Mouse (Mus musculus): ENCODE measurements around the gene Tmcc3.
"Not testable (repeated sequence)": the region's sequence is repeated elsewhere in the genome, so short reads cannot be mapped to it uniquely, and the experiment has no call there.

Tmcc3 gene

GRCm38 (mm10) chr10:94514506-94515178 lies 202.9 kb downstream of the Tmcc3 start:
- peak; percentile 70 to 79 for DNase-seq (ENCODE audit: low spot score in 2 of 2)

DNA sequence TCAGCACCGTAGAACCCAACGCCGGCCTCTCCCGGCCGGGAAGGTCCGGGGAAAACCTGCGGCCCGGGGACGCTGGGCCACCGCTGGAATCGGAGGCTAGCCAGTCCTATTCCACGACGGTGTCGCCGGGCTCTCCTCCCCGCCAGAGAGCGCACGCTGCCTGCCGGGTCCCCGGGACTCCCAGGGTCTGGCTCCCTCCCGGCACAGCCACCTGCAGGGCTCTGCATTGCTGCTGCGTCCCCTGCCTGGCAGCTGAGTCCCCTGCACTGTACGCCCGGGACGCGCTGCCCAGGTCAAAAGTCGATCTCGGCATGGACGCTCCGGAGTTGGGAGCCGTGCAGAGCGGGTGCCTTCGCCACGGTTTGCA lies 203.4 kb downstream of the Tmcc3 start:
- DNase-seq (ENCODE audit: low spot score in 2 of 2), result peak; percentile 67 to 73

GRCm38 (mm10) chr10:94515583-94515982 lies 203.8 kb downstream of the Tmcc3 start:
- no peak for DNase-seq (ENCODE audit: low spot score in 2 of 2)

DNA sequence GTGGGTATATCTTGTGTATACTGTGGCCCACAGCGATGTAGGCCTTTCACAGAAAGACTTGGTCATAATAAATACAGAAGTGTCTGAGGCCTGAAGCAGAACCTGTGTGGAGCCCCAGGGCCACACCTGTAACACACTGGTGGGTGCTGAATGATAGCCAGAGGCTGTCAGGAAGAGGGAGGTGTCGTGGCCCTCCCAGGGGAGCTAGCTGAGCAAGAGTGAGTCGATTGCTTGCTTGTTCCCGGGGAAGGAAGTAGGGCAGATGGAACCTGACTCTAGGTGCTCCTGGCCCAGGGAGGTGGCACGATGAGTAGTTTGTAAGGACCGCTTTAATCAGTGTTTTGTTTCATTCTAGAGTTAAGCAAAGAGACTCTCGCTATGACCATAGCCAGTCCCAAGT lies 208.1 kb downstream of the Tmcc3 start:
- no peak for DNase-seq (ENCODE audit: low spot score in 2 of 2)

DNA sequence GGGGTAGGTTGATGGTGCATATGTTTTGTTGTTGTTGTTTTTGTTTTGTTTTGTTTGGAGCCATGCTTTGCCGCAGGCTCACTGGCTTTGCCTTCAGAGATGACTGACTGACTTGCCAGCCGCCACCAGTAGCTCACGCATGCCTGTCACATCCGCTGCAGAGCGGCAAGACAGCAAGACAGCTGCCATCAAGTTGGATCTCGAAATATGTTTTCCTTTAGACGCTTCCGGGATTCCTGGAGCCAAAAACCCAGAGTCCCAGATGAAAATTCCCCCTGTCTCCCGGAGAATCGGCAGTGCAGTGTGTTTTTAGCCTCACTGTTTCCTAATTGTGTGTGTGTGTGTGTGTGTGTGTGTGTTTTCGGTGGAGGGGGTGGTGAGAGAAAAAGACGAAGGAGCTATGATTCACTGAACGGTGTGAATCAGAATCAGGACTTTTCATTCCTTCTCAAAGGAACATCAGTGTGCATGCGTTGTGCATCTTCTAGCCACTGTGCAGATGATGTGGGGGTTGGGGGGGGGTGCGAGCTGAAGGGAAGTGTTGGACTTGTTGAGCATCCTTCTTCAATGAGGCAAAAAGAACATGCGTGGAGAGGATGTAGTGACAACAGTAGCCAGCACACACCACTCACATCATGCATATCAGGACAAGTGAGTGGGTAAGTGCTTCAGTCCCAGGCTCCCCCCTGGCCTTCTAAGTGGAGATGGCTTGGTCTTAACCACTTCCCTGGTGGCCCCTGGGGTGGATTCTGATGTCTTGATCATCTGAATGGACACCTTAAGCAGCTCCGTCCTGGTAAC lies 208.8 kb downstream of the Tmcc3 start:
- no peak for DNase-seq (ENCODE audit: low spot score in 2 of 2)

- no peak for DNase-seq (ENCODE audit: low spot score in 2 of 2)
These were observed 209.3 kb downstream of the Tmcc3 start for GRCm38 (mm10) chr10:94521107-94521401.

- no peak for DNase-seq (ENCODE audit: low spot score in 2 of 2)
These were observed 210.0 kb downstream of the Tmcc3 start for GRCm38 (mm10) chr10:94521776-94522175.

GRCm38 (mm10) chr10:94523297-94523696 lies 211.5 kb downstream of the Tmcc3 start:
- DNase-seq (ENCODE audit: low spot score in 2 of 2), result no peak

GRCm38 (mm10) chr10:94523711-94524156 lies 212.0 kb downstream of the Tmcc3 start:
- DNase-seq (ENCODE audit: low spot score in 2 of 2), result peak in 1 of 2 experiments; percentile 59

GRCm38 (mm10) chr10:94524966-94525365 lies 213.2 kb downstream of the Tmcc3 start:
- no peak for DNase-seq (ENCODE audit: low spot score in 2 of 2)

GRCm38 (mm10) chr10:94525784-94526183 lies 214.0 kb downstream of the Tmcc3 start:
- no peak for DNase-seq (ENCODE audit: low spot score in 2 of 2)

DNA sequence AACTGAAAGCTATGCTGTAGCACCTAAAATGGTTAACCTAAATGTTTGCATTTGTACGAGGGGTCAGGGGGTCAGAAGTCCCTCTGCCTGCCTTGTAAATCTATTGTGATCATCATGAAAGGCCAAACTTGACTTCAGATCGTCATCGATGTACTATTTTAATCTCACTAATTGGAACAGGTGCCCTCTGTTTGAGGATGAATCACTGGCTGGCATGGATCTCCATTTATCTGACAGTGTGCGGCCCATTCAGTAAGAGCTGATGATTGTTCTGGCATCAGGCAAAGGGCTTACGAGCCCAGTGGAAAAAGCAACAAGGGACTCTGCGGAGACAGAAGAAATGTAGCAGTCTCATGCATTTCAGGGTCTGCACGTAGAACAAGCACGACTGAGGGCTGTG lies 215.1 kb downstream of the Tmcc3 start:
- DNase-seq (ENCODE audit: low spot score in 2 of 2), result no peak

DNA sequence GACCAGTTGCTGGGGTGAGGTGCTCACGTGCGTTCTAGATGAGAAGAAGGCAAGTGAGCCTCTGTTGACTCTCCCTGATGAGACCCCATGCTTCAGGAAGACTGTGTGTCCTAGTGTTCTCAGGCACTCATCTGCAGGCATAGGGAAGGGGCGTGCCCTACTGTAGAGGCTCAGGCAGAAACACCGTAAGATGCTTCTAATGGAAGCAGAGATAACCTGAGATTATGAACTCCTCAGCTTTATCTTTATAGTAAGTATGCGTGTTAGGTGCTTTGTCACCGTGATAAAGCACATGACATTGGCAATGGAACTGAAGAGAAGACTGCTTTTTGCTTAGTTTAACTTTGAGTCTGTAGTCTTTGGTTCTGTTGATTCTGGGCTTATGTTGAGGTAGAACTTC lies 215.5 kb downstream of the Tmcc3 start:
- DNase-seq (ENCODE audit: low spot score in 2 of 2), result no peak

GRCm38 (mm10) chr10:94530079-94530478 lies 218.3 kb downstream of the Tmcc3 start:
- no peak for DNase-seq (ENCODE audit: low spot score in 2 of 2)

GRCm38 (mm10) chr10:94531482-94531881 lies 219.7 kb downstream of the Tmcc3 start:
- DNase-seq (ENCODE audit: low spot score in 2 of 2), result no peak

DNA sequence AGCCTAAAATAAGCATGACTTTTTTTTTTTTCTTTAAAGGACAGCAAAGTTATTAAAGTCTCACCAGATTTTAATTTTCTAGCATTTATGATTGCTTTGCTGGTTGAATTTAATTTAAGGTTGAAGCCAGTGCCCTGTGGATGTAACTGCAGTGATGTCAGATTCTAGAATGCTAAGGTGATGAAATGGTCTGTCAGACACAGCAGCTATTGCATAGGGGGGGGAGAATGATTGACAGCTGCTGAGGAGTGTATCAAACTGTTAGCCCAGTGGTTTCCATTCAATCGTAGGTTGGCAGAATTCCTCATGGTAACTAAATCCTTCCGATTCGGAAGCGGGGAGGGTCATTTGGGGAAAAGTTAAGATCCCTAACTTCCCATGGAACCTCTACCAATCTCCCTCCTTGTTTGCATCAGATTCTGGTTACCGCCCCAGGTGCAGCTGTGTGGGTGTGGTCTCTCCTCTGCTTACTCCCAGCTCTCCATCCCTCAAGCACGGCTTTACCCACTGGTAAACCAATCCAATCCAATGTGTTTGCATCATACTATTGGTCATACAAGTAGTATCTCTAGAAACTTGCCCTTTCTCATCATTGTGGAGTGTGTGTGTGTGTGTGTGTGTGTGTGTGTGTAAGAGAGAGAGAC lies 221.5 kb downstream of the Tmcc3 start:
- no peak for DNase-seq (ENCODE audit: low spot score in 2 of 2)

DNA sequence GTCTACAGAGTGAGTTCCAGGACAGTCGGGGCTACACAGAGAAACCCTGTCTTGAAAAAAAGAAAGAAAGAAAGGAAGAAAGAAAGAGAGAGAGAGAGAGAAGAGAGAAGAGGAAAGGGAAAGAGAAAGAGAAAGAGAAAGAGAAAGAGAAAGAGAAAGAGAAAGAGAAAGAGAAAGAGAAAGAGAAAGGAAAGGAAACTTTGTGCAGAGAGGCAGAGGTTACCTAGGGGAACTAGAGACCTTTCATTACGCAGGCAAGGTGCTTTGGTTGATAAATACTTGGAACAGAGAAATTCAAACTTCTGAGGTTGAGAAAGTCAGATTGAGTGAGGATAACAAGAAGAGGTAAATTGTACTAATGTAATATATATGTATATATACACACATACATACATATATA lies 226.9 kb downstream of the Tmcc3 start:
- DNase-seq (ENCODE audit: low spot score in 2 of 2), result not testable (repeated sequence)

GRCm38 (mm10) chr10:94540241-94540640 lies 228.5 kb downstream of the Tmcc3 start:
- no peak for DNase-seq (ENCODE audit: low spot score in 2 of 2)

DNA sequence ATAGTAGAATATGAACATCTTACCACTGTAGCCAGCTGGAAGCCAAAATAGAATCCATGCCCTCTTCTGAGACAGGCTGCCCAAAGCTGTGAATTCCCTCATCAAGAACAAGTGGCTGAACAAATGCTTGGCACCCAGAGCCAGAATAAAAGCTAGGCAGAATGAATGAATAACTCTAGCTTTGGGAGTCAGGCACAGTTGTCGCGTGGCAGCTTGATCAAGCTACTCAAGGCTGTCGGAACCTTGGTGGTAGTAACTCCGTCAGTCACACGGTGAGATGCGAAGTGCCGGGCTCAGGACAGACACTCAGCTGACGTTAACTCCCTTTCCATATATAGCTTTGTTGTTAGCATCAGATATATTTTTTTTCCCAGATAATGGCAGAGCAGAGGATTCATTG lies 232.2 kb downstream of the Tmcc3 start:
- no peak for DNase-seq (ENCODE audit: low spot score in 2 of 2)

GRCm38 (mm10) chr10:94544803-94545202 lies 233.1 kb downstream of the Tmcc3 start:
- DNase-seq (ENCODE audit: low spot score in 2 of 2), result no peak

DNA sequence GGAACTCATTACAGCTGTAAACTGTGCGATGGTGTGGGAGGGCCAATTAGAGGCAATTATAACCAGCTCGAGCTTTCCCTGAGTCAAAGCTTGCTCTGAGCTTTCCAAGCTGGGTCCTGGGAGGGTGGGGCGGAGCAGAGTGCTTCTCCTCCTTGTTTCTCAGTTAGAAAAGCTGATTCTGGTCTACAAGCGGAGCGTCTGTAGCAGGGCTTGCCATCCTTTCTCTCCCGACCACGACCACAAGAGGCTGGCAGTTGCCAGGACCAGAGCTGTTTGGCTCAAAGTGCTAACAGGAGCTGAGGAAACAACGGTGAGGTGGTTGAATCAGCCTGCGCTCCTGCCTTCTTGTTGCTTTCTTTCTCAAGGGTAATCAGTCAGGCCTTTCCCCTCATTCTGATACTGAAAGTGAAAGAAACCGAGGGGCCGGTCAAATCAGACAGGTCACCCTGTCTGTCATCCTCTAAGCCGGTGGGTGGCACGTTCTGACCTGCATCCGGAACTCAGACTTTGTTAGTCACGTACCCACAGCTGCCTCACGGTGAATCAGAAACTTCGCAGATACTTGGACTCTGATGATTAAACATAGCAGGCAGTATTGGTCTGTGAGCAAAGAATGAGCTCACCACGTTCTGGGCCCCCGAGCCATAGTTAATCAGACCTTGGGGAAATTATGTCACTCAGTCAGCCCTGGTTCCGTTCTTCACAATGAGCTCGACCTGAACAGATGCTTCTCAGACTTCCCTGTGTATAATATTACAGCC lies 233.7 kb downstream of the Tmcc3 start:
- peak; percentile 52 to 60 for DNase-seq (ENCODE audit: low spot score in 2 of 2)

GRCm38 (mm10) chr10:94546617-94547016 lies 234.9 kb downstream of the Tmcc3 start:
- DNase-seq (ENCODE audit: low spot score in 2 of 2), result no peak

All from urinary bladder, postnatal 36 days (tissue).